ENCODE assay signal across 29 mouse cellular contexts in the genomic region with DNA sequence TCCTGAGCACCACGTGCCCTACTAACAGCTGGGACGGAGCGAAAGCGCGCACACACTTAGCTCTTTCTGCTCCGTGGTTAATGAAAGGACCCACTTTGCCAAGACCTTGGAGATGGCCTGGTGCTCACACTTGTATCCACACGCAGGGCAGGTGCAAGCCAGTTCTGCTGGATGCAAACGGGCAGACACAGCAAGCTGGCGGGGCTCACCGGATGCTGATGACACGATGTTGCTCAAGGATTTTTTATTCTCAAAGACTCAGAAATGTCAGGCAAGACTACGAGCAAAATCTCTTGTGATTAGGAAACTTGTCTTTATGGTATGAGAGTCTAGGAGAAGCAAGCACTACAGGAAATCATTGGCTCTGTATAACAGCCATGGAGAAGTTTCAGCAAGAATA. TPM values are rescaled to one million over a fixed set of nuclear protein-coding genes. Genes with fewer than 3 reads are reported as not detected.
"Had no signal": no experiment of that assay in that cellular context is flagged by ENCODE, and none has a peak within 500 bp of the region (broad histone marks: within the 10 kb centered on the region; RNA-seq: fewer than 3 reads in every experiment).

No protein-coding gene starts in this region.

- DNase-seq: gastrocnemius, postnatal 14 days; gastrocnemius, postnatal 36 days; heart, adult 18-20 months; heart, postnatal 10 days; heart, postnatal 4 days; kidney, adult 18-20 months; kidney, postnatal 10 days; kidney, postnatal 25 days; kidney, postnatal 4 days; liver; liver, embryonic 13.5 days had no signal

RNA-seq across cellular contexts. Expression of a gene that starts 52.7 kb away (rescaled TPM):
- total RNA-seq: gastrocnemius, adult 18-20 months; gastrocnemius, adult 8-10 months; gastrocnemius, postnatal 36 days; granulocyte monocyte progenitor cell, adult 5-6 weeks; heart, adult 18-20 months; heart, adult 8-10 months; heart, postnatal 10 days; heart, postnatal 25 days; heart, postnatal 4 days; layer of hippocampus, adult 2 months; layer of hippocampus, postnatal 10 days; layer of hippocampus, postnatal 25 days; left cerebral cortex, adult 2 months; left cerebral cortex, postnatal 14 days; left cerebral cortex, postnatal 36 days had no signal
- polyA plus RNA-seq: heart, embryonic 10.5 days; hindbrain, embryonic 10.5 days; hindbrain, embryonic 14.5 days; inflammation-experienced regulatory T-cells, adult 6 months; limb, embryonic 10.5 days; liver, embryonic 11.5 days; liver, embryonic 13.5 days; liver, embryonic 15.5 days had no signal

RNA-seq across cellular contexts. Expression of a gene that starts 52.9 kb away (rescaled TPM):
- total RNA-seq: granulocyte monocyte progenitor cell, adult 5-6 weeks had no signal
